Mouse (Mus musculus): ENCODE data around the gene Rpl36a.

- no peak for TF ChIP-seq GATA1 (IDR thresholded peaks at IDR 0.05; ENCODE audit: low read length)
- TF ChIP-seq TAL1 (IDR thresholded peaks at IDR 0.05; ENCODE audit: low read length), result no peak
These were observed 24.0 kb downstream of the Rpl36a start for GRCm38 (mm10) chrX:134609472-134609871.
